Mouse (Mus musculus): ENCODE measurements around the gene Ecm1. TPM values are rescaled to one million over a fixed set of nuclear protein-coding genes. Genes with fewer than 3 reads are reported as not detected.
A peak's percentile ranks its signal among the peaks of the same experiment; 100 is the strongest.

The Ecm1 gene
- polyA plus RNA-seq, 1 experiment from 2014 or later: 35.8 TPM

DNA sequence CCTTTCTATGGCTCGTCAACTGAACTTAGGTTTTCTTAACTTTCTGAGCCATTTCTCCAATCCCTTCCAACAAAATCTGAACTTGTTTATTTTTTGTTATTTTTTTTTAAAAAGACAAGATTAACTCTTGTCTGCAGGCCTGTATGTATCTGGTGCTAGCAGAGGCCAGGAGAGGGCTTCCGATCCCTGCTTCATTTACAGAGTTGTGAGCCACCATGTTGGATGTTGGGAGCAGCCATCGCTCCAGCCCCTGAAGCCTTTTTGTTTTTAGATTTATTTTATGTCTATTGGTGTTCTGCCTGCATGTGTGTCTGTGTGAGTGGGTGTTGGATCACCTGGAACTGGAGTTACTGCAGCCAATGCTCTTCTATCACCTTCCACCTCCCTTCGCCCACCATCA, 7.6 kb downstream of the Ecm1 start:
- no peak overlapping the region for H3K4me3 ChIP-seq (ENCODE audit: low read depth, low read length)
- H3K27ac ChIP-seq (ENCODE audit: low read depth, low read length): no peak overlapping the region
- no peaks in the 10 kb centered on the region for H3K9me3 ChIP-seq (ENCODE audit: control insufficient read depth)
- no peak overlapping the region for H3K4me2 ChIP-seq (replicated peaks; ENCODE audit: low read depth)
- no peak for ATAC-seq
- peaks cover 11% of the 10 kb centered on the region; the same call in 1 of the 2 replicates for H3K36me3 ChIP-seq (ENCODE audit: control insufficient read depth, insufficient read depth)
- WGBS: 89% methylated on average over 4 of the region's 4 CpGs
- no peaks in the 10 kb centered on the region for H3K27me3 ChIP-seq (replicated peaks; ENCODE audit: control insufficient read depth, insufficient read depth, low read length)
- H3K9ac ChIP-seq (ENCODE audit: low read depth, low read length): no peak overlapping the region
- TF ChIP-seq CTCF (IDR thresholded peaks at IDR 0.05; ENCODE audit: low read depth): peak; percentile 49
- H3K4me1 ChIP-seq (replicated peaks; ENCODE audit: control insufficient read depth, insufficient read depth, low read length): no peaks in the 10 kb centered on the region

DNA sequence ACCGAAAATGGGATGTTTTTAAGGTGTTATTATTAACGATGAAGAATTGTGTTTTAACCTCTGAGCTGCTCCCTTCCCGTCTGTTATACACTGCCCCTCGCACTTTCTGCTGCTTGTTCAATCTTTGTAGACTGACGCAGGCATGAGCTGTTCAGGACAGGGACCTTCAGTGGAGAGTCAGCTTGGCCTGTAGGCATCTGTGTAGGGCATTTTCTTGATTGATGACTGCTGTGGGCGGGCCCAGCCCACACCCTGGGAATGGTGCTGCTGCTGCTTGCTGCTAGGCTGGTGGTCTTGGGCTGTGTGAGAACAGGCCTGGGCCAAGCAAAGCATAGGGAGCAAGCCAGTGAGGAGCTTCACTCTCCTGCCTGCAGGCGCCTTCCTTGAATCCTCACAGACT, 8.9 kb downstream of the Ecm1 start:
- H3K9ac ChIP-seq (ENCODE audit: low read depth, low read length): no peak overlapping the region
- no peak overlapping the region for H3K4me3 ChIP-seq (ENCODE audit: low read depth, low read length)
- H3K27me3 ChIP-seq (replicated peaks; ENCODE audit: control insufficient read depth, insufficient read depth, low read length): no peaks in the 10 kb centered on the region
- no peak for ATAC-seq
- H3K4me1 ChIP-seq (replicated peaks; ENCODE audit: control insufficient read depth, insufficient read depth, low read length): no peaks in the 10 kb centered on the region
- no peak overlapping the region for H3K4me2 ChIP-seq (replicated peaks; ENCODE audit: low read depth)
- no peak for TF ChIP-seq CTCF (IDR thresholded peaks at IDR 0.05; ENCODE audit: low read depth)
- H3K36me3 ChIP-seq (ENCODE audit: control insufficient read depth, insufficient read depth): 0 out of 2 replicates have a peak, but pooled peaks cover 2% of the 10 kb centered on the region
- no peak overlapping the region for H3K27ac ChIP-seq (ENCODE audit: low read depth, low read length)
- no peaks in the 10 kb centered on the region for H3K9me3 ChIP-seq (ENCODE audit: control insufficient read depth)
- 84% methylated on average over 7 of the region's 7 CpGs for WGBS

DNA sequence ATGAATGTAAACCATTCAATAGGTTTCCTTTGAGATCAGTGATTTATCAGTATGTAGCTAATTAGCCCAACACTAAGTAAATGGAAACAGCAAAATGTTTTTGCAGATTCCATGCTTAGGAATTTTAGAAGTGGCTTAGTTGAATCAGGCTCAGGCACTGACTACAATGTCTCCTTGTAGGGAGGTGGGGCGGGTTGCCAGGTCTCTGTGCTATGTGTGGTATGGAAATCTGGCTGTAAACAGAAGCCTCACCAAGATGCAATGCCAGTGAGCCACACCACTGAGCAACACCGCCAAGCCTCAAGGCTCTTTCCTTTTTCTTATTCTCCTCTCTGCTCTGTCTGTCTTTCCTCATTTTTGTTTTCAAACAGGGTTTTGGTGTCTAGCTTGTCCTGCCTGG, 10.5 kb downstream of the Ecm1 start:
- no peak for ATAC-seq
- Histone ChIP-seq H3K4me2 (replicated peaks; ENCODE audit: low read depth) (no peak overlapping the region), H3K9me3 (ENCODE audit: control insufficient read depth) (no peaks in the 10 kb centered on the region), H3K4me3 (ENCODE audit: low read depth, low read length) (no peak overlapping the region), H3K4me1 (replicated peaks; ENCODE audit: control insufficient read depth, insufficient read depth, low read length) (no peaks in the 10 kb centered on the region), H3K27me3 (replicated peaks; ENCODE audit: control insufficient read depth, insufficient read depth, low read length) (no peaks in the 10 kb centered on the region), H3K27ac (ENCODE audit: low read depth, low read length) (no peak overlapping the region), H3K9ac (ENCODE audit: low read depth, low read length) (no peak overlapping the region), H3K36me3 (ENCODE audit: control insufficient read depth, insufficient read depth) (no peaks in the 10 kb centered on the region)
- 76% methylated on average over 2 of the region's 2 CpGs for WGBS
- TF ChIP-seq CTCF (IDR thresholded peaks at IDR 0.05; ENCODE audit: low read depth): no peak

DNA sequence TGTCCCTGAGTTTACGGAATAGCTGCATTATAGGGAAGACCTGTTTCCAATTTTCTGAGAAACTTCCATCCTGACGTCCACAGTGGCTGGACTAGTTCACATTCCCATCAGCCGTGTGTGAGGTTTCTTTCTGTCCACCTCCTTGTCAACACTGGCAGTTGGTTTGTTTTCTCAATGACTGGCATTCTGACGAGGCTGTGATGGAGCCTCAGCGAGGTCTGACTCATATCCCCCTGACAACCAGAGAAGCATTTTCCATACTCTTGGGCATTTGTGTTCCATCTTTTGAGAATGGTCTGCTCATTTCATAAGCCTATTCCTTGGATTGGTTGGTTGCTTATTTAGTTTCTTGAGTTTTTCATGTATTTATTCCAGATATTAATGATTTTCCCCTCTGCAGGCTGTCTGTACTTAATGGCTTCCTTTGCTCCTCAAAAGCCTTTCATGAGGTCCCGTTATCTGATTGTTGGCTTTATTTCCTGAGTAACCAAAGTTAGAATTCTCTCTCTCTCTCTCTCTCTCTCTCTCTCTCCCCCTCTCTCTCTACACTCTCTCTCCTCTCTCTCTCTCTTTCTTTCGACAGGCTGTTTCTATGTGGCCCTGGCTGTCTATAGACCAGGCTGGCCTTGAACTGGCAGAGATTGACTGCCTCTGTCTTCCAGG, 12.5 kb downstream of the Ecm1 start:
- Histone ChIP-seq H3K4me2 (replicated peaks; ENCODE audit: low read depth) (no peak overlapping the region), H3K4me3 (ENCODE audit: low read depth, low read length) (no peak overlapping the region), H3K27ac (ENCODE audit: low read depth, low read length) (no peak overlapping the region), H3K36me3 (ENCODE audit: control insufficient read depth, insufficient read depth) (no peaks in the 10 kb centered on the region), H3K27me3 (replicated peaks; ENCODE audit: control insufficient read depth, insufficient read depth, low read length) (no peaks in the 10 kb centered on the region), H3K9me3 (ENCODE audit: control insufficient read depth) (no peaks in the 10 kb centered on the region), H3K4me1 (replicated peaks; ENCODE audit: control insufficient read depth, insufficient read depth, low read length) (no peaks in the 10 kb centered on the region), H3K9ac (ENCODE audit: low read depth, low read length) (no peak overlapping the region)
- no peak for ATAC-seq
- no peak for TF ChIP-seq CTCF (IDR thresholded peaks at IDR 0.05; ENCODE audit: low read depth)
- WGBS: 60% methylated on average over 7 of the region's 7 CpGs

DNA sequence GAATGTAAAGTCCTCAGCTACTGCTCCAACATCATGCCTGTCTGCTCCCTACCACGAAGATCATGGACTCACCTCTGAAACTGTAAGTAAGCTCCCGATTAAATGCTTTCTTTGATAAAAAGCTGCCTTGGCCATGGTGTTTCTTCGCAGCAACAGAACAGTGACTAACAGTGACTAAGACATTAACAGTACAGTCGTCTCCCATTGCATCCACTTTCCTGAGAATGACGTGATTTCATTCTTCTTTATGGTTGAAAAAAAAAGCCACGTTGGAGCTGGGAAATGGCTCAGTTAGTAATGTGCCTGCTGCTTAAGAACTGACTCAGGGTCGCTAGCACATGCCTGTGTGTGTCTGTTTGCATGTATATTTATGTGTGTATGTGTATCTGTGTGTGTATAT, 13.5 kb downstream of the Ecm1 start:
- no peak overlapping the region for H3K27ac ChIP-seq (ENCODE audit: low read depth, low read length)
- ATAC-seq: no peak
- TF ChIP-seq CTCF (IDR thresholded peaks at IDR 0.05; ENCODE audit: low read depth): no peak
- no peaks in the 10 kb centered on the region for H3K27me3 ChIP-seq (replicated peaks; ENCODE audit: control insufficient read depth, insufficient read depth, low read length)
- no peak overlapping the region for H3K4me3 ChIP-seq (ENCODE audit: low read depth, low read length)
- no peaks in the 10 kb centered on the region for H3K36me3 ChIP-seq (ENCODE audit: control insufficient read depth, insufficient read depth)
- no peaks in the 10 kb centered on the region for H3K9me3 ChIP-seq (ENCODE audit: control insufficient read depth)
- H3K4me1 ChIP-seq (replicated peaks; ENCODE audit: control insufficient read depth, insufficient read depth, low read length): no peaks in the 10 kb centered on the region
- no peak overlapping the region for H3K9ac ChIP-seq (ENCODE audit: low read depth, low read length)
- H3K4me2 ChIP-seq (replicated peaks; ENCODE audit: low read depth): no peak overlapping the region
- WGBS: 82% methylated on average over 7 of the region's 7 CpGs

DNA sequence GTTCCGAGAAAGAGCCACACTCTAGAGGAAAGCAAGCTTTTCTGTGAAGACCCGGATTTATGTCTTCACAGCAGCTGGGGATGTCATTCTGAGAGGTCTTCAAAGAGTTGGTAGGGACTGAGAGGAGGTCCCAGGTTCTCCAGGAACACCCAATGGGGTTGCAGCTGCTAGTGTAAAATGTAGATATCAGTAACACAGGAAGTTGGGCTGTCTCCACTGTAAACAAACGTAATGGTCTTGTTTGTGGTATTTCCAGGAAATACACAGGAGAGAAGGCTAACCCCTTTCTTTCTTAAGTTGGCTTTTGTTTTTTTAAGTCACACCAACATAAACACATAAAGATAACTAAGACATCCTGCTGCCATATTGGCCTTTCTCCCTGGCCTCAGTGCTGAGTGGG, 17.0 kb downstream of the Ecm1 start:
- H3K4me1 ChIP-seq (replicated peaks; ENCODE audit: control insufficient read depth, insufficient read depth, low read length): no peaks in the 10 kb centered on the region
- no peak for ATAC-seq
- H3K4me3 ChIP-seq (ENCODE audit: low read depth, low read length): no peak overlapping the region
- H3K27ac ChIP-seq (ENCODE audit: low read depth, low read length): no peak overlapping the region
- TF ChIP-seq CTCF (IDR thresholded peaks at IDR 0.05; ENCODE audit: low read depth): no peak
- no peak overlapping the region for H3K9ac ChIP-seq (ENCODE audit: low read depth, low read length)
- H3K9me3 ChIP-seq (ENCODE audit: control insufficient read depth): no peaks in the 10 kb centered on the region
- WGBS: 79% methylated on average over 3 of the region's 3 CpGs
- H3K4me2 ChIP-seq (replicated peaks; ENCODE audit: low read depth): no peak overlapping the region
- H3K27me3 ChIP-seq (replicated peaks; ENCODE audit: control insufficient read depth, insufficient read depth, low read length): no peaks in the 10 kb centered on the region
- H3K36me3 ChIP-seq (ENCODE audit: control insufficient read depth, insufficient read depth): no peaks in the 10 kb centered on the region
